Mouse (Mus musculus) midbrain, embryonic 16.5 days (tissue): ENCODE results near the gene BC030867. TPM values are rescaled to one million over a fixed set of nuclear protein-coding genes. Genes with fewer than 3 reads are reported as not detected.

Experiments used
- ATAC-seq: fragments of 200-750 bp; cut with Nextera tagmentation; 2 replicates; pipeline ENCODE4 v1.8.0; 2017; ENCODE audit warnings: moderate TSS enrichment
- H3K27ac ChIP-seq: fragments of 300-500 bp; sonication (generic); 2 replicates; pipeline ENCODE4 v1.5.1; 2014; ENCODE audit warnings: mild to moderate bottlenecking, low read length, mixed read lengths
- H3K27me3 ChIP-seq: fragments of 300-500 bp; sonication (generic); 2 replicates; pipeline ENCODE4 v1.6.1; 2014; ENCODE audit warnings: low read depth, low read length, mixed read lengths; ENCODE audit not compliant: control insufficient read depth, insufficient read depth
- H3K36me3 ChIP-seq: fragments of 300-500 bp; sonication (generic); 2 replicates; pipeline ENCODE4 v1.6.1; 2014; ENCODE audit warnings: mild to moderate bottlenecking, low read length, moderate library complexity, mixed read lengths; ENCODE audit not compliant: control insufficient read depth, insufficient read depth
- H3K4me1 ChIP-seq: fragments of 300-500 bp; sonication (generic); 2 replicates; pipeline ENCODE4 v1.6.1; 2014; ENCODE audit warnings: mild to moderate bottlenecking, low read length, mixed read lengths; ENCODE audit not compliant: control insufficient read depth, insufficient read depth
- H3K4me2 ChIP-seq: fragments of 300-500 bp; sonication (generic); 2 replicates; pipeline ENCODE4 v1.6.1; 2014; ENCODE audit warnings: mild to moderate bottlenecking, low read length, mixed read lengths
- H3K4me3 ChIP-seq: fragments of 300-500 bp; sonication (generic); 2 replicates; pipeline ENCODE4 v1.5.1; 2014; ENCODE audit warnings: low read depth, mild to moderate bottlenecking, low read length, moderate library complexity, mixed read lengths
- H3K9ac ChIP-seq: fragments of 300-500 bp; sonication (generic); 2 replicates; pipeline ENCODE4 v1.6.1; 2014; ENCODE audit warnings: low read depth, low read length, mixed read lengths
- H3K9me3 ChIP-seq: fragments of 300-500 bp; sonication (generic); replicated peaks from 2 replicates; pipeline ENCODE4 v1.6.1; 2014; ENCODE audit warnings: mild to moderate bottlenecking, low read length, mixed read lengths; ENCODE audit not compliant: control insufficient read depth, poor library complexity, severe bottlenecking
- WGBS: fragments of 180-500 bp; shearing (Covaris S2); extraction: QIAGEN DNeasy Blood & Tissue Kit; methylation state at CpG from one replicate; pipeline ENCODE4 v1.1.7; 2014; 5-methylcytosine and 5-hydroxymethylcytosine counted together
- polyA plus RNA-seq: library from polyadenylated mRNA; unstranded; fragments of >200 nt; fragmentation: Nextera tagmentation; extraction: Ambion mirVana; gene quantifications from 2 replicates; pipeline ENCODE4 v1.2.1, GENCODE M21; 2015

BC030867 gene
- polyA plus RNA-seq, 1 experiment from 2014 or later, result 1.6 TPM

GRCm38 (mm10) chr11:102296491-102297472, 48.1 kb downstream of the BC030867 start, which contains the start of gene Atxn7l3:
TSS of gene Atxn7l3 (minus strand) at chr11:102296631.
- peak; percentile 95 for ATAC-seq
- H3K27me3 ChIP-seq, result no peaks in the 10 kb centered on the region
- H3K27ac ChIP-seq, result peak within 1 kb of the TSS; percentile 97
- WGBS, result under 1% methylated on average over 60 of the region's 125 CpGs
- no peaks in the 10 kb centered on the region for H3K9me3 ChIP-seq
- peaks cover 12% of the 10 kb centered on the region for H3K4me1 ChIP-seq
- H3K4me2 ChIP-seq, result peak within 1 kb of the TSS; percentile 61
- peak within 1 kb of the TSS; percentile 94 for H3K9ac ChIP-seq
- H3K4me3 ChIP-seq, result peak within 1 kb of the TSS; percentile 83
- H3K36me3 ChIP-seq, result peaks cover 3% of the 10 kb centered on the region

DNA sequence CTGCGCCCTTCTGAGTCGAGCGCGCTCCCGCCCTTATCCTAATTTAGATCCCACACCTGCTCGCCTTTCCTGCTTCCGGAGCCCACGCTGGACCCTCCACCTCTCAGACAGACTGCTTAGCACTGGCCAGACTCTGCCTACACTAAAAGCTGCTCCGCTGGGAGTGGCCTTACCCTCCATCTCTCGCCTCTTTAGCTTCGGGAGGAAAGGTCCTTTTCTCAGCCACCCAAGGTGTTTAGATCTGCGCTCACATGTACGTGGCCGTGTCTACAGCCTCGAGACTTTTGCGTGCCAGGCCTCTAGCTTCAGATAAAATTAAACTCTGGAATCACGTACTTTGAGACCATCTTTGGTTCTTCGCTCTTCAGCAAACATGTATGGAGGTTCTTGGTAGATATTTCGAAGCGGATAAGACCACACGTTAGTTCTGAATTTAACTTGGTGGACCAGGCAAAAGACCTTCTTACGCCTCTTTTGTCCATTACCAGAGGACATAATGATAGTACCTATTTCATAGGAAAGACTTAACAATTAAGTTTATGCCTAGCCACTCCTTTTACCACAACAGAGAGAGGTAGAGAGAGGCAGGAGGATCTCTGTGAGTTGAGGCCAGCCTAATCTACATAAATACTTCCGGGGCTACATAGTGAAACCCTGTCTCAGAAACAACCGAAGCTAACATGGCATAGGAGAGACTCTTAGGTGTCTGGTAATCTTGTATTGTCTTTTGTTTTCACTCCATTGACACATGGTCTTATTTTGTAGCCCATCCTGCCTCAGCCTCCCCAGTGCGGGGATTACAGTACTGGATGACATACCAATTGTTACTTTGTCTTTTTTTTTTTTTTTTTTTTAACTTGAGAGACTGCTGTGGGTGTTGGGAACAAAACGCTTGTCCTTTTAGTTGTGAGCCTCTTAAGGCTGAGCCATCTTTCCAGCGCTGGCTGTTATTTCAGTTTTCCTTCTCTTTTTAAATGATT, 49.2 kb downstream of the BC030867 start:
- peak; percentile 49 for ATAC-seq

DNA sequence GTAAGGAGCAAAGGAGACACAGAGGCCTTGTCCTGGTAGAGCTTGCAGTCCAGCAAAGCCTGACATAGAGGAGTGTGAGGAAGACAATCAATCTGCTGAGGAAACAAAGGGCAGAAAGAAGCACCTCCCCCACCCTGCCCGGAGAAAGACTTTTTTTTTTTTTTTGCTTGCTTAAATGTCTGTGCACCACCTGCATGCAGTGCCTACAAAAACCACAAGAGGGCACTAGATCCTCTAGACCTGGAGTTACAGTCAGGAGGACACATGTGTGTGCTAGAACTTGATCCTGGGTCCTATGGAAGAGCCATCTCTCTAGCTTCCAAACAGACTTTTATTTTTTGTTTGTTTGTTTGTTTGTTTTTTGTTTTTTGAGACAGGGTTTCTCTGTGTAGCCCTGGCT, 51.2 kb downstream of the BC030867 start:
- Histone ChIP-seq H3K4me3 (no peak overlapping the region), H3K27ac (no peak overlapping the region), H3K27me3 (no peaks in the 10 kb centered on the region), H3K36me3 (no peaks in the 10 kb centered on the region), H3K9ac (no peak overlapping the region), H3K4me1 (peaks cover 6% of the 10 kb centered on the region), H3K9me3 (no peaks in the 10 kb centered on the region), H3K4me2 (no peak overlapping the region)
- WGBS, result 6% methylated on average over 1 of the region's 1 CpGs
- ATAC-seq, result no peak

More for the DNA sequence above, 49.2 kb downstream of the BC030867 start:
- Histone ChIP-seq H3K4me1 (peaks cover 12% of the 10 kb centered on the region), H3K36me3 (no peaks in the 10 kb centered on the region), H3K27ac (peak overlapping the region; percentile 97), H3K4me2 (peak overlapping the region; percentile 61), H3K4me3 (peak overlapping the region; percentile 83), H3K27me3 (no peaks in the 10 kb centered on the region), H3K9ac (peak overlapping the region; percentile 94), H3K9me3 (no peaks in the 10 kb centered on the region)
- 25% methylated on average over 27 of the region's 27 CpGs for WGBS

- 51% methylated on average over 2 of the region's 2 CpGs for WGBS
Observed at GRCm38 (mm10) chr11:102304141-102304540, 55.5 kb downstream of the BC030867 start.

GRCm38 (mm10) chr11:102305359-102305758, 56.7 kb downstream of the BC030867 start:
- ATAC-seq, result no peak
- WGBS, result 69% methylated on average over 3 of the region's 3 CpGs
- Histone ChIP-seq H3K36me3 (peaks cover 20% of the 10 kb centered on the region), H3K27ac (no peak overlapping the region), H3K4me2 (no peak overlapping the region), H3K4me3 (no peak overlapping the region), H3K9me3 (no peaks in the 10 kb centered on the region), H3K4me1 (peaks cover 11% of the 10 kb centered on the region), H3K9ac (no peak overlapping the region), H3K27me3 (no peaks in the 10 kb centered on the region)

More at GRCm38 (mm10) chr11:102304141-102304540, 55.5 kb downstream of the BC030867 start:
- no peak overlapping the region for H3K4me3 ChIP-seq
- no peak overlapping the region for H3K4me2 ChIP-seq
- peaks cover 5% of the 10 kb centered on the region for H3K4me1 ChIP-seq
- no peak overlapping the region for H3K27ac ChIP-seq
- peaks cover 20% of the 10 kb centered on the region for H3K36me3 ChIP-seq
- no peak overlapping the region for H3K9ac ChIP-seq
- no peak for ATAC-seq
- no peaks in the 10 kb centered on the region for H3K27me3 ChIP-seq
- no peaks in the 10 kb centered on the region for H3K9me3 ChIP-seq

GRCm38 (mm10) chr11:102308104-102308503, 59.4 kb downstream of the BC030867 start:
- WGBS, result 84% methylated on average over 9 of the region's 9 CpGs
- ATAC-seq, result no peak
- peaks cover 28% of the 10 kb centered on the region for H3K36me3 ChIP-seq

GRCm38 (mm10) chr11:102308979-102309378, 60.3 kb downstream of the BC030867 start:
- H3K4me1 ChIP-seq, result peaks cover 11% of the 10 kb centered on the region
- 0% methylated on average over 27 of the region's 27 CpGs for WGBS
- H3K9me3 ChIP-seq, result no peaks in the 10 kb centered on the region
- ATAC-seq, result peak; percentile 89
- no peaks in the 10 kb centered on the region for H3K27me3 ChIP-seq
- H3K4me2 ChIP-seq, result peak overlapping the region; percentile 50
- peaks cover 35% of the 10 kb centered on the region for H3K36me3 ChIP-seq
- peak overlapping the region; percentile 62; the same call in 1 of the 2 replicates for H3K27ac ChIP-seq
- peak overlapping the region; percentile 18 for H3K4me3 ChIP-seq
- peak overlapping the region; percentile 38; the same call in 1 of the 2 replicates for H3K9ac ChIP-seq

More at GRCm38 (mm10) chr11:102308104-102308503, 59.4 kb downstream of the BC030867 start:
- Histone ChIP-seq H3K9ac (no peak overlapping the region), H3K27me3 (no peaks in the 10 kb centered on the region), H3K4me2 (no peak overlapping the region), H3K4me1 (peaks cover 11% of the 10 kb centered on the region), H3K4me3 (no peak overlapping the region), H3K9me3 (no peaks in the 10 kb centered on the region), H3K27ac (no peak overlapping the region)

DNA sequence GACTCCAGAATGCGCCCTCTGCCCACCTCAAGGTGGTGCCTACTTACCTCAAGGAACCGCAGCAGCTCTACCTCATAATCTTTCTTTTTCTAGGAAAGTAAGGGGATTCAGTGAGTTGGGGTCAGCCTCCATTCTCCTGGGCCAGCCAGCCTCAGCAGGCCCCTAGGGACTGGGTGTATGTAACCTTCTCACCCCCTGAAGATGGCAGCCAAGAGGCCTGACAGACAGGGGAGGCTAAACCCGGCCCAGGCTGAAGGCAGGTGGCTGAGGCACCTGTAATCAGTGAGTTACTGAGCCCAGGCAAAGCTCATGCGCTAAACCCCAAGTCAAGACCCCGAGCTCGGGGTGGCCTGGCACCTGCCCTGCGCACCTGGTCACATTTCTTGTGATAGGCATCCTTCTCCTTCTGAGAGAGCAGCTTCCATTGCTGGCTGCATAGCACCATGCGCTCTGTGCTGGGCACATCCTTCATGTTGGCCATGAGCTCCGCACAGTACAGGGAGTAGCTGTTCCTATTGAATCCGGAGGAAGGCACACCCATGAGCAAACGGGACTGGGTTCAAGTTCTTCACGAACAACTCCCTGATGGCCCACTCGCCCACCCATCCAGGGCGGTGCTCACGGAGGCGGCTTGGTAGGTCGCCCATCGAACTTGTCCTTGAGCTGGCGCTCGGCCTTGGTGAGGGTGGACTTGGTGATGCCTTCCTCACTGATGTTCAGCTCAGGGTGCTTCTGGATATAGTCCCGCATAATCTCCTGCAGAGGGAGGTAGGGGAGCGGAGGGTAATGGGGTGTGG, 61.3 kb downstream of the BC030867 start:
- Histone ChIP-seq H3K4me2 (peak overlapping the region; percentile 50; the same call in 1 of the 2 replicates), H3K36me3 (peaks cover 41% of the 10 kb centered on the region), H3K4me1 (peaks cover 11% of the 10 kb centered on the region), H3K9me3 (no peaks in the 10 kb centered on the region), H3K9ac (no peak overlapping the region; the same call in 1 of the 2 replicates), H3K4me3 (no peak overlapping the region), H3K27me3 (no peaks in the 10 kb centered on the region), H3K27ac (no peak overlapping the region; the same call in 1 of the 2 replicates)
- WGBS, result 88% methylated on average over 22 of the region's 22 CpGs
- ATAC-seq, result no peak
